In genomic region chr15:60021256-60021655, GRCm38 (mm10) we compare ENCODE assay signal across 22 mouse cellular contexts. TPM values are rescaled to one million over a fixed set of nuclear protein-coding genes. Genes with fewer than 3 reads are reported as not detected.
"Had no signal": no experiment of that assay in that cellular context is flagged by ENCODE, and none has a peak within 500 bp of the region (broad histone marks: within the 10 kb centered on the region; RNA-seq: fewer than 3 reads in every experiment).

No protein-coding gene starts in this region.

- H3K27ac ChIP-seq: kidney, embryonic 15.5 days; limb, embryonic 13.5 days; liver, embryonic 14.5 days; macrophage; midbrain, embryonic 12.5 days; neural tube, embryonic 13.5 days; stomach, postnatal 0 days had no signal

- ATAC-seq: inflammation-experienced regulatory T-cells, adult 6 months; midbrain, embryonic 16.5 days had no signal

- H3K9ac ChIP-seq: kidney, embryonic 15.5 days; limb, embryonic 13.5 days; liver, embryonic 14.5 days; midbrain, embryonic 12.5 days; neural tube, embryonic 13.5 days had no signal

- H3K4me1 ChIP-seq: kidney, embryonic 15.5 days; limb, embryonic 13.5 days; megakaryocyte, embryonic 14.5 days; midbrain, embryonic 12.5 days; neural tube, embryonic 13.5 days had no signal

- H3K9me3 ChIP-seq: kidney, embryonic 15.5 days; limb, embryonic 13.5 days; midbrain, embryonic 12.5 days; neural tube, embryonic 13.5 days had no signal

- H3K36me3 ChIP-seq: kidney, embryonic 15.5 days; limb, embryonic 13.5 days; midbrain, embryonic 12.5 days; neural tube, embryonic 13.5 days had no signal

- H3K4me3 ChIP-seq: kidney, embryonic 15.5 days; limb, embryonic 13.5 days; megakaryocyte, embryonic 14.5 days; midbrain, embryonic 12.5 days; neural tube, embryonic 13.5 days had no signal

- H3K27me3 ChIP-seq: kidney, embryonic 15.5 days; limb, embryonic 13.5 days; megakaryocyte, embryonic 14.5 days; midbrain, embryonic 12.5 days; neural tube, embryonic 13.5 days had no signal

- H3K4me2 ChIP-seq: kidney, embryonic 15.5 days; limb, embryonic 13.5 days; midbrain, embryonic 12.5 days; neural tube, embryonic 13.5 days had no signal

- DNase-seq: kidney, adult 18-20 months; kidney, postnatal 14 days; lung, adult 18-20 months; lung, postnatal 10 days; right cerebral cortex, adult 18-20 months; right cerebral cortex, postnatal 25 days; thymus, postnatal 4 days had no signal

RNA-seq across cellular contexts. Expression of gene 4933412E24Rik, which starts 4.8 kb away (rescaled TPM):
- total RNA-seq: left cerebral cortex, adult 8-10 months; left cerebral cortex, postnatal 36 days; liver, adult 2 months had no signal
- polyA plus RNA-seq: inflammation-experienced regulatory T-cells, adult 6 months; kidney, embryonic 15.5 days; large intestine, adult 2 months; limb, embryonic 13.5 days; liver, adult 2 months; liver, embryonic 14.5 days; macrophage; midbrain, embryonic 12.5 days; midbrain, embryonic 16.5 days; neural tube, embryonic 13.5 days; small intestine, adult 2 months; stomach, postnatal 0 days had no signal
